Mouse (Mus musculus): ENCODE data around the gene Zfp872.
"Not testable (repeated sequence)": the region's sequence is repeated elsewhere in the genome, so short reads cannot be mapped to it uniquely, and the experiment has no call there.

The Zfp872 gene

GRCm38 (mm10) chr9:22188025-22188611, at the start of gene Zfp872:
Zfp872 (plus strand) TSS chr9:22188090.
- DNase-seq (ENCODE audit: low read depth, low spot score), result no peak
- H3K27me3 ChIP-seq (ENCODE audit: control insufficient read depth, insufficient read depth, low read length, poor library complexity, severe bottlenecking), result no peaks in the 10 kb centered on the region
- H3K36me3 ChIP-seq (ENCODE audit: control insufficient read depth, insufficient read depth, low read length, poor library complexity, severe bottlenecking), result no peaks in the 10 kb centered on the region

DNA sequence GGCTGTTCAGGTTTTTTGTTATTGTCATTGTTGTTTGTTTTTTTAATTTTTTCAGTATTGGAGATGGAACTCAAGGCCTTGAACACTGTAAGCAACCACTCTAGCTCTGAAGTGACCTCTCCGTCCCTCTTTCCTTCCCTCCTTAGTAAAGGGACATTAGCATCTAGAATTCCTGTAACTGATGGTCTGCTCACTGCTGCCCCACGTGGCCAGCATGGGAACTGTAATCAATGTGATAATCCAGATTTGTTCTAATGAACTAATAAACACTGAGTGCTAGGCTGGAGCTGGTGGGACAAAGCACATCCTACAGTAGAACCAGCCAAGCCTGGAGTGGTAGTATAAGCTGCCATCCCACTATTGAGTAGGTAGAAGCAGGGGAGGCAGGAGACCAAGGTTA, 49.4 kb upstream of the Zfp872 start:
- DNase-seq (ENCODE audit: low read depth, low spot score), result peak; percentile 70

DNA sequence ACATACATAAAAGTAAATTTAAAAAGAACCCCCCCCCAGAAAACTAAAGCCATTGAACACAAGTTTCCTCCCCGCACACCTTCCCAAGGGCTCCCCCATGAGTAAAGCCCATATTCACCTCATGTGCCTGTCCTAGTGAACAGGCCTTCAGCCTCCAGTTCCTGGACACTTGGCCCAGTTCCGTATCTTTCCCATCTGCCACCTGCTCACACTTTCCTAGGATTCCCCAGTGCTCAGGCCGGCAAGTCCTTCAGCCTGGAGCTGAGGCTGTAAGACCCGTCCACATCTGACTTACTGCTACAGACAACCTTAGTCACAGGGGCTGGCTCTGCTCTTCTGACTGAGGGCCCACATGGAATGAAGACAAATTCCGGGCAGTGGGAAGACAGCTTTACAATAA, 48.1 kb upstream of the Zfp872 start:
- no peaks in the 10 kb centered on the region for H3K27me3 ChIP-seq (ENCODE audit: control insufficient read depth, insufficient read depth, low read length, poor library complexity, severe bottlenecking)
- no peak for DNase-seq (ENCODE audit: low read depth, low spot score)
- H3K36me3 ChIP-seq (ENCODE audit: control insufficient read depth, insufficient read depth, low read length, poor library complexity, severe bottlenecking), result no peaks in the 10 kb centered on the region

More for the DNA sequence above, 49.4 kb upstream of the Zfp872 start:
- no peaks in the 10 kb centered on the region for H3K36me3 ChIP-seq (ENCODE audit: control insufficient read depth, insufficient read depth, low read length, poor library complexity, severe bottlenecking)
- no peaks in the 10 kb centered on the region for H3K27me3 ChIP-seq (ENCODE audit: control insufficient read depth, insufficient read depth, low read length, poor library complexity, severe bottlenecking)

DNA sequence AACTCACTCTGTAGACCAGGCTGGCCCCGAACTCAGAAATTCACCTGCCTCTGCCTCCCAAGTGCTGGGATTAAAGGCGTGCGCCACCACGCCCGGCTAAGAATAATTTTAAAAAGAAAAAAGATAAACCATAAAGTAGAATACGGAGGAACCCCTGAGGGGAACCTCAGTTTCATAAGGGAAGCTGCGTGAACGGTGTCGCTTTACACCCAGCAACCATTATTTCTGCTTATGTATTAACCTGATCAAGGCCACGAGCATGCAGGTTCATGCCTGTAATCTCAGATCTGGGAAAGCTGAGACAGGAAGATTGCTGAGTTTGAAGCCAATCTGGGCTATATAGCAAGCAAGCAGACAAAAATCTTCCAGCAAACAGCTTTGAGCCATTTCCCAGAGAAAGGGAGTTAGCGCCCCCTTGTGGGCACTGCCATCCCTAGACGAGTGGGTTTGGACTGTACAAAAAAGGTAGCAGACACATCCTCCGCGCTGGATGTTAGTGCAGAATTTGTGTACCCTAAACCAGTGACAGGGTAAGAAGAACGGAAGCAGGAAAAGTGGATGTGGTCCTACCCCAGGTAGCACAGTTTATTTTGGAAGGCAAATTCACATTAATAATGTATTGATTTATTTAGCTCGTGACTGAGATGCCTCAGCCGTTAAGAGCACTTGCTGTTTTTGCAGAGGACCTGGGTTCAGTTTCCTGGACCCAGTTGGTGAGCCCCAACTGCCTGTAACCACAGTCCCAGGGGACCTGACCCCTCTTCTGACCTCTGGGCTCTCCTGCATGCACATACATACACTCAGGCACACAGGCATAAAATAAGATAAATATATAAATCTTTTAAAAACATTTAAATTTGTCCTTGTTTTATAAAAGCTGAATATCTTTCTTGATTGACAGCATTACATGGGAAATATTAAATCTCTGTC, 44.5 kb upstream of the Zfp872 start:
- peak; percentile 92 for DNase-seq (ENCODE audit: low read depth, low spot score)
- no peaks in the 10 kb centered on the region for H3K36me3 ChIP-seq (ENCODE audit: control insufficient read depth, insufficient read depth, low read length, poor library complexity, severe bottlenecking)
- no peaks in the 10 kb centered on the region for H3K27me3 ChIP-seq (ENCODE audit: control insufficient read depth, insufficient read depth, low read length, poor library complexity, severe bottlenecking)

DNA sequence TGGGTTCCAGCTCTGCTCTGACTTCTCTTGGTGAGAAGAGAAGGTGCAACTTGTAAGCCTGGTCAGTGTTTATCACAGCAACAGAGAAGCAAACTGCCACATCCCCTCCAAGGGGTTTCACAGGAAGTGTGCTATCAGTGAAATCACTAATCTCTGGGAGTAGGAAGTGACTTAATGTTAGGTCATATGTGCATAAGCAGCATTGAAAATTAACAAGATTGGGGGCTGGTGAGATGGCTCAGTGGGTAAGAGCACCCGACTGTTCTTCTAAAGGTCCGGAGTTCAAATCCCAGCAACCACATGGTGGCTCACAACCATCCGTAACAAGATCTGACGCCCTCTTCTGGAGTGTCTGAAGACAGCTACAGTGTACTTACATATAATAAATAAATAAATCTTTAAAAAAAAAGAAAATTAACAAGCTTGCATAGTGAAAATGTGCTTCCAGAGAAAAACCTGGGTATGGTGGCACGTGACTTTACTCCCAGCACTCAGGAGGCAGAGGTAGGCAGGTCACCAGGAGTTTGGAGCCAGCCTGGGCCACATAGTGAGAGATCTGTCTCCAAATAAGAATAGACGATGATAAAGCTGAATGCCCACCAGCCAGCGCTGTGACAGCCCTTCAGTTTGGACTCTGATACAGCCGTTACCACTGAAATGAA, 43.5 kb upstream of the Zfp872 start:
- no peaks in the 10 kb centered on the region for H3K36me3 ChIP-seq (ENCODE audit: control insufficient read depth, insufficient read depth, low read length, poor library complexity, severe bottlenecking)
- no peaks in the 10 kb centered on the region for H3K27me3 ChIP-seq (ENCODE audit: control insufficient read depth, insufficient read depth, low read length, poor library complexity, severe bottlenecking)
- no peak for DNase-seq (ENCODE audit: low read depth, low spot score)

DNA sequence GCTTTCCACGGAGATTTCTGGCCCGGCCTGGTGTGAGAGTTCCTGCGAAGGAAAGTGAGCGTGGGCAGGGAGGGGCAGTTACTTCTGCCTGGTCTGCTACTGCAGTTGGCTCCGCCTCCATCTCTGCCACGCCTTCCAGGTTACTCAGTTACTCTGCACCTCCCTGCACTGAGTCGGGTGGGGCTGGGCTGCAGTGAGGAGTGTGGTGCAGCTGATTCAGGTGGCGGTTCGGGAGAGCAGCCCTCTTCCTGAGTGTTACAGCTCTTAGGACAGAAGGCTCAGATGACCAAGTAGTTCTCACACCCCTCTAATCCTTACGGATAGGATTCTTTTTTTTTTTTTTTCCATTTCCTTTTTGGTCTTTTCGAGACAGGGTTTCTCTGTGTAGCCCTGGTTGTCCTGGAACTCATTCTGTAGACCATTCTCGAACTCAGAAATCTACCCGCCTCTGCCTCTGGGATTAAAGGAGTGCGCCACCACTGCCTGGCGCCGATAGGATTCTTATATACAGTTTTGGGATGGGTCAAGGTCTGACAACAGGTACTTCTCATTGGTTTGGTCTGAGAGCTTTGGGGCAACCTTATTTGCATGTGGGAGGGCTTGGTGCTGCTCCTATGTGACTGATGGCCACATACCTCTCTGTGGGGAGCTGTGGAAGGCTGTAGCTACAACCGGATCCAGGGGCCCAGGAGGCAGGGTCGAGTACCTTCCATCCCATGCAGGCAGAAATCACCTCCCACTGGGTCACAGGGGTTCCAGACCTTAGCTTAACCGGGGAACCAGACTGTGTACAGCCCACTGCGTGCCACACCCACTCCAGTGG, 38.3 kb upstream of the Zfp872 start:
- DNase-seq (ENCODE audit: low read depth, low spot score), result no peak
- Histone ChIP-seq H3K27me3 (ENCODE audit: control insufficient read depth, insufficient read depth, low read length, poor library complexity, severe bottlenecking) (no peaks in the 10 kb centered on the region), H3K36me3 (ENCODE audit: control insufficient read depth, insufficient read depth, low read length, poor library complexity, severe bottlenecking) (no peaks in the 10 kb centered on the region)

- not testable (repeated sequence) for DNase-seq (ENCODE audit: low read depth, low spot score); H3K27me3 ChIP-seq (ENCODE audit: control insufficient read depth, insufficient read depth, low read length, poor library complexity, severe bottlenecking); H3K36me3 ChIP-seq (ENCODE audit: control insufficient read depth, insufficient read depth, low read length, poor library complexity, severe bottlenecking)
These were observed 37.6 kb upstream of the Zfp872 start for GRCm38 (mm10) chr9:22150249-22150693.

DNA sequence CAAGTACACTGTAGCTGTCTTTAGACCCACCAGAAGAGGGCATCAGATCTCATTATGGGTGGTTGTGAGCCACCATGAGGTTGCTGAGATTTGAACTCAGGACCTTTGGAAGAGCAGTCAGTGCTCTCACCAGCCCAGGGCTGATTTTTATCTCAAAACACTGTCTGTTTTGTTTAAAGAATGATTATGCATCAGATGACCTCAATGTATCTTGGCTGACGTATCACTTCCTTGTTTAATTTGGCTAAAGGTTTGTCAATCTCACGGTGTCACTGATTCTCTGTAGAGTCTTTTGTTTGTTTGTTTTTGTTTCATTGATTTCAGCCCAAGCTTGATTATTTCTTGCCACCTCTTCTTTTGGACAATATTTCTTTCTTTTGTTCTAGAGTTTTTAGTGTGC, 36.9 kb upstream of the Zfp872 start:
- no peak for DNase-seq (ENCODE audit: low read depth, low spot score)
- no peaks in the 10 kb centered on the region for H3K36me3 ChIP-seq (ENCODE audit: control insufficient read depth, insufficient read depth, low read length, poor library complexity, severe bottlenecking)
- no peaks in the 10 kb centered on the region for H3K27me3 ChIP-seq (ENCODE audit: control insufficient read depth, insufficient read depth, low read length, poor library complexity, severe bottlenecking)

DNA sequence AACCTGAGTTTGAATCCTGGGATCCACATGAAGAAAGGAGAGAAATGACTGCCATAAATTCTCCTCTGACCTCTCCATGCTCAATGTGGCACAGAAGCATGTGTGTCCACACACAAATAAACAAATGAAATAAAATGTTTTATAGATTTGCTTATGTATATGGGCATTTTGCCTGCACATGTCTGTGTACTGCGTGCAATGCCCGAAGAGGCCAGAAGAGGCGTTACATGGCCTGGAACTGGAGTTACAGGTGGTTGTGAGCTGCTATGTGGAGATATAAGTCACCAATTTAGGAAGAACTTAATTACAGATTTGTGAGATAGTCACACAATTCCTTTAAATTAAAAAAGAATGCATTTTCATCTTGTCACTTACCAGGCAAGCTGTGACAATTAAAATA, 34.1 kb upstream of the Zfp872 start:
- DNase-seq (ENCODE audit: low read depth, low spot score), result no peak
- no peaks in the 10 kb centered on the region for H3K36me3 ChIP-seq (ENCODE audit: control insufficient read depth, insufficient read depth, low read length, poor library complexity, severe bottlenecking)

GRCm38 (mm10) chr9:22155614-22156013, 32.3 kb upstream of the Zfp872 start:
- peak; percentile 91 for DNase-seq (ENCODE audit: low read depth, low spot score)
- Histone ChIP-seq H3K36me3 (ENCODE audit: control insufficient read depth, insufficient read depth, low read length, poor library complexity, severe bottlenecking) (no peaks in the 10 kb centered on the region), H3K27me3 (ENCODE audit: control insufficient read depth, insufficient read depth, low read length, poor library complexity, severe bottlenecking) (no peaks in the 10 kb centered on the region)

More for the DNA sequence above, 34.1 kb upstream of the Zfp872 start:
- no peaks in the 10 kb centered on the region for H3K27me3 ChIP-seq (ENCODE audit: control insufficient read depth, insufficient read depth, low read length, poor library complexity, severe bottlenecking)

GRCm38 (mm10) chr9:22156497-22157245, 31.2 kb upstream of the Zfp872 start, which contains the start of gene Pigyl:
Pigyl (plus strand) TSS chr9:22156846.
- no peaks in the 10 kb centered on the region for H3K27me3 ChIP-seq (ENCODE audit: control insufficient read depth, insufficient read depth, low read length, poor library complexity, severe bottlenecking)
- peak; percentile 99 for DNase-seq (ENCODE audit: low read depth, low spot score)

GRCm38 (mm10) chr9:22157516-22158265, 30.2 kb upstream of the Zfp872 start:
- no peaks in the 10 kb centered on the region for H3K27me3 ChIP-seq (ENCODE audit: control insufficient read depth, insufficient read depth, low read length, poor library complexity, severe bottlenecking)
- H3K36me3 ChIP-seq (ENCODE audit: control insufficient read depth, insufficient read depth, low read length, poor library complexity, severe bottlenecking), result no peaks in the 10 kb centered on the region
- no peak for DNase-seq (ENCODE audit: low read depth, low spot score)

More at GRCm38 (mm10) chr9:22156497-22157245, 31.2 kb upstream of the Zfp872 start, which contains the start of gene Pigyl:
- H3K36me3 ChIP-seq (ENCODE audit: control insufficient read depth, insufficient read depth, low read length, poor library complexity, severe bottlenecking), result no peaks in the 10 kb centered on the region

DNA sequence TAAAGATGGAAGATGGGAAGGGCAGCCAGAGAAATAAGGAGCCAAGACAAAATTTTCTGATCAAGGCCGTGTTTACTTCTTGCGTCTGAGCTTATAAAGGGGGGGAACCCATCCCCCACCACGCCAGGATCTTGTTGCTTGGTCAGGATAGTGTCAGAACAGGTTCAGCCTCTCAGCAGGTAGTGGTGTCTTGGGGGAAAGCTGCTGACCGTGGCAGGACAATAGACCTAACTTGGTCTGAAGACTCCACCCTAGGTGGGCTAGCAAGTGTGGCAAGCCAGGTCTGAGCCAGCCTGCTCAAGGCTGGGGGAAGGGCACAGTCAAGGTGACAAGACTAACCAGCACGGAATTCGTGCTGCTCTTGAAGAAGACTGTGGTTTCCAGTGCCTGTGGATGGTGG, 26.6 kb upstream of the Zfp872 start:
- H3K27me3 ChIP-seq (ENCODE audit: control insufficient read depth, insufficient read depth, low read length, poor library complexity, severe bottlenecking), result no peaks in the 10 kb centered on the region; the same call in 1 of the 2 replicates
- no peak for DNase-seq (ENCODE audit: low read depth, low spot score)
- H3K36me3 ChIP-seq (ENCODE audit: control insufficient read depth, insufficient read depth, low read length, poor library complexity, severe bottlenecking), result no peaks in the 10 kb centered on the region

Measured in splenic B cell, adult 2 months (primary cell).